Mouse (Mus musculus): ENCODE measurements around the gene Prr3.

GRCm38 (mm10) chr17:35939108-35939507 is 40.9 kb downstream of the Prr3 start:
- TF ChIP-seq CTCF (IDR thresholded peaks at IDR 0.05; ENCODE audit: insufficient read depth, low read length) (no peak), POLR2A (IDR thresholded peaks at IDR 0.05; ENCODE audit: borderline replicate concordance, extremely low read depth, low read depth, low read length) (no peak)
